Mouse (Mus musculus): ENCODE data around the gene Syde2. TPM values are rescaled to one million over a fixed set of nuclear protein-coding genes. Genes with fewer than 3 reads are reported as not detected.

Gene Syde2
- polyA plus RNA-seq, 1 experiment from 2014 or later: 1.3 TPM

DNA sequence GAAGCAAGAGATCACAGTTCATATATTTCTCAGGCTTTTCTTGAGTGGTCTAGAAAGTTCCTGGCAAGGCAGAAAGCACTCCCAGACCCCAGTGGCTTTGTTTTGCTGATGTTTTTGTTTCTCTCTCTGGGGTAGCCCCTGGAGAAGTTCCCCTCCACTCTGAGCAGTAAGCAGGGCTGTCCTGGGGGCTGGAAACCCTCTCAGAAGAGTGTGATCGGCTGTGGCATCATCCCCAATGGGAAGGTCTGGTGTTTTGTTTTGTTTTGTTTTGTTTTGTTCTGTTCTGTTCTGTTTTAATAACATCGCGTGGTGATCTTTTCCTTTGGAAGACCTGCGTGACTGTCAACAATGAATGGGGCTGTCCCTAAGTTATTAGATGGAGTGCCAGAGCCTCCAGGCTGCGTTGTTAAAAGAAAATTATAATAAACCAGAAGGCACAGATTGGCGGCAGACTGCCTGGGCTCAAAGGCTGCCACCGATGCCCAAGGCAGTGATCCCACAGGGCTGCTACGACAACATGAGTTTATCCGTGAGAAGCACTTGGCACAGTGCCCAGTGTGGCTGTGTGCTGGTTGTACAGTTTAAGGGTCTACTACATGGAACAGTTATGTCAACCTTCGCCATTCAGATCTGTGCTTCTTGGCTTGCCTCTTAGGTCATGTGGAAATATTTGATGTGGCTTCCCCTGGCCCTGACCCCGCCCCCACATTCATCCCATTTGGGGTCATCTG, 63.8 kb downstream of the Syde2 start:
- Histone ChIP-seq H3K36me3 (no peaks in the 10 kb centered on the region), H3K4me3 (no peak overlapping the region), H3K27ac (no peak overlapping the region), H3K9me3 (replicated peaks) (no peaks in the 10 kb centered on the region), H3K4me1 (peaks cover 9% of the 10 kb centered on the region), H3K27me3 (ENCODE audit: low read depth, poor library complexity, severe bottlenecking) (peaks cover 9% of the 10 kb centered on the region; the same call in 1 of the 2 replicates)
- WGBS: 86% methylated on average over 11 of the region's 11 CpGs
- DNase-seq (ENCODE audit: low spot score): no peak

GRCm38 (mm10) chr3:146053082-146053814, 65.6 kb downstream of the Syde2 start:
- no peak for DNase-seq (ENCODE audit: low spot score)
- H3K4me3 ChIP-seq: no peak overlapping the region
- 76% methylated on average over 6 of the region's 6 CpGs for WGBS
- H3K36me3 ChIP-seq: no peaks in the 10 kb centered on the region
- H3K27me3 ChIP-seq (ENCODE audit: low read depth, poor library complexity, severe bottlenecking): peaks cover 8% of the 10 kb centered on the region; the same call in 1 of the 2 replicates
- H3K9me3 ChIP-seq (replicated peaks): no peaks in the 10 kb centered on the region
- no peak overlapping the region for H3K27ac ChIP-seq
- no peaks in the 10 kb centered on the region for H3K4me1 ChIP-seq

DNA sequence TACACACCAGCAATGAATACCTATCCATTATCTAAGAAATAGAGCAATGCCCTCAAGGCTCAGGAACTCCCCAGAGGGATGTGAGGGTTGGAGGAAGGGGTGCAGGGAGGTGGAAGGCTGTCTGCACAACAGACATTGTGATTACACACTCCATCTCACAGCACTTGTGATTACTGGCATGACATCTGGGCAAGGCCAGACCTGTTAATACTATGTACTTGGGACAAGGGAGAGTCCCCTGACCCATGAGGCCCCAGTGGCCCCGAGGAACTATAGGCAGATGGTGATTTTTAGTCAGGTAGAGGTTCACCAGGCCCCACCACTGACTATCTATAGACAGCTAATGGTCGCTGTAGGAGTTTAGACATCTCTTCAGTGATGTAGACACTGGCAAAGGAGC, 66.2 kb downstream of the Syde2 start:
- 76% methylated on average over 2 of the region's 2 CpGs for WGBS
- DNase-seq (ENCODE audit: low spot score): no peak
- Histone ChIP-seq H3K4me3 (no peak overlapping the region), H3K9me3 (replicated peaks) (no peaks in the 10 kb centered on the region), H3K27me3 (ENCODE audit: low read depth, poor library complexity, severe bottlenecking) (peaks cover 4% of the 10 kb centered on the region; the same call in 1 of the 2 replicates), H3K27ac (no peak overlapping the region), H3K36me3 (no peaks in the 10 kb centered on the region), H3K4me1 (no peaks in the 10 kb centered on the region)

GRCm38 (mm10) chr3:146057131-146057530, 69.5 kb downstream of the Syde2 start:
- Histone ChIP-seq H3K36me3 (no peaks in the 10 kb centered on the region), H3K4me3 (no peak overlapping the region), H3K9me3 (replicated peaks) (no peaks in the 10 kb centered on the region), H3K27me3 (ENCODE audit: low read depth, poor library complexity, severe bottlenecking) (peaks cover 4% of the 10 kb centered on the region; the same call in 1 of the 2 replicates), H3K27ac (no peak overlapping the region), H3K4me1 (peaks cover 12% of the 10 kb centered on the region)
- WGBS: 79% methylated on average over 7 of the region's 7 CpGs
- DNase-seq (ENCODE audit: low spot score): no peak

DNA sequence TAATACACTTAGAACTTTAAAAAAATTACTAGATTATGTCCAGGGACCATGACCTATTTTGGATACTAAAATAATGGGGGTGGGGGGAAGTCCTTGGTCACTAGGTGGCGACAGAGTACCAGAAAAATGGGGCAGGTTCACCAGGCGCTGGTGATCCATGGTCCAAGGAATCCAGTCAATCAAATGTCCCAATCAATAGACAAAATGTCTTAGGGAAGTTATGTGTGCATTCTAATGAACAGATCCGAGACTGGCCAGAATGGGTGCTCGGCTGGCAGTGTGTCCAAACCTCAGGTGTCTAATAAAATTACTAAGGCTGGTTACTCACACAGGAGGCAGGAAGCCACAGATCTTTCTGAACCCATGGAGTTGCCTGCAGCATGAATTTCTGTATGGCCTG, 70.6 kb downstream of the Syde2 start:
- Histone ChIP-seq H3K27ac (no peak overlapping the region), H3K4me3 (no peak overlapping the region), H3K9me3 (replicated peaks) (no peaks in the 10 kb centered on the region), H3K36me3 (no peaks in the 10 kb centered on the region), H3K4me1 (peaks cover 12% of the 10 kb centered on the region), H3K27me3 (ENCODE audit: low read depth, poor library complexity, severe bottlenecking) (peaks cover 4% of the 10 kb centered on the region; the same call in 1 of the 2 replicates)
- peak; percentile 71 for DNase-seq (ENCODE audit: low spot score)
- 22% methylated on average over 4 of the region's 4 CpGs for whole genome bisulfite sequencing

- Histone ChIP-seq H3K27ac (no peak overlapping the region), H3K27me3 (ENCODE audit: low read depth, poor library complexity, severe bottlenecking) (peaks cover 4% of the 10 kb centered on the region; the same call in 1 of the 2 replicates), H3K36me3 (no peaks in the 10 kb centered on the region), H3K4me1 (peaks cover 12% of the 10 kb centered on the region), H3K4me3 (no peak overlapping the region), H3K9me3 (replicated peaks) (no peaks in the 10 kb centered on the region)
- 76% methylated on average over 15 of the region's 15 CpGs for WGBS
- no peak for DNase-seq (ENCODE audit: low spot score)
Observed at GRCm38 (mm10) chr3:146059356-146059926, 71.8 kb downstream of the Syde2 start.

GRCm38 (mm10) chr3:146063146-146063545, 75.5 kb downstream of the Syde2 start:
- no peak overlapping the region for H3K4me3 ChIP-seq
- H3K36me3 ChIP-seq: no peaks in the 10 kb centered on the region
- no peaks in the 10 kb centered on the region for H3K27me3 ChIP-seq (ENCODE audit: low read depth, poor library complexity, severe bottlenecking)
- DNase-seq (ENCODE audit: low spot score): no peak
- peaks cover 12% of the 10 kb centered on the region for H3K4me1 ChIP-seq
- H3K9me3 ChIP-seq (replicated peaks): no peaks in the 10 kb centered on the region
- H3K27ac ChIP-seq: no peak overlapping the region
- WGBS: 80% methylated on average over 11 of the region's 11 CpGs

DNA sequence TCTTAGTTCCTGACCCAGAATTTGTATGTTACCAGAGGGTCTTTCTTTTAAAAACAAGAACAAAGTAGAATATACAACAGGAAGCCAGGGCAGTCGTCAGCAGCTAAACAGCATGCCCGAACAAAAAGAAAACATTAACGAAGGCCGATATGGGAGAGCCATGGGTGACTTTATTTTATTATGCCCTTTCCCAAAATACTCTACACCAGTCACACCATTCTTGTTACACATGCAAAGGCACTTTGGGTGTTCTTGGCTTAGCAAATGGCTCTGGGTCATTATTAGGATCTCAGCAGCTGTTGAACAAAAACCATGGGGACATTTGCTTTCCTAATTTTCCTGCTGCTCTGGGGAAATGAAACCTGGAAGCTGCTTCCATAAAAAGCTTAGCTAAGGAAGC, 81.6 kb downstream of the Syde2 start:
- peaks cover 7% of the 10 kb centered on the region; the same call in 1 of the 2 replicates for H3K4me1 ChIP-seq
- no peaks in the 10 kb centered on the region for H3K9me3 ChIP-seq (replicated peaks)
- H3K27me3 ChIP-seq (ENCODE audit: low read depth, poor library complexity, severe bottlenecking): no peaks in the 10 kb centered on the region
- DNase-seq (ENCODE audit: low spot score): no peak
- WGBS: 86% methylated on average over 4 of the region's 4 CpGs
- no peak overlapping the region for H3K27ac ChIP-seq
- H3K4me3 ChIP-seq: no peak overlapping the region
- H3K36me3 ChIP-seq: no peaks in the 10 kb centered on the region

Other genes with a start within 250 kb of the Syde2 start
- 13.7 and 14.2 TPM in 2 replicates for gene Ddah1, start 229.2 kb upstream of the Syde2 start, polyA plus RNA-seq (2016; fragmentation: Nextera tagmentation; extraction: Ambion mirVana)
- gene Bcl10, start 65.1 kb upstream of the Syde2 start, polyA plus RNA-seq (2016; fragmentation: Nextera tagmentation; extraction: Ambion mirVana): 44.0 and 45.5 TPM in 2 replicates
- 50.1 and 52.4 TPM in 2 replicates for gene 2410004B18Rik, start 49.9 kb upstream of the Syde2 start, polyA plus RNA-seq (2016; fragmentation: Nextera tagmentation; extraction: Ambion mirVana)
- gene Wdr63, start 120.3 kb downstream of the Syde2 start, polyA plus RNA-seq (2016; fragmentation: Nextera tagmentation; extraction: Ambion mirVana): not detected in 2 replicates
- 5.9 and 6.8 TPM in 2 replicates for gene Mcoln3, start 129.6 kb downstream of the Syde2 start, polyA plus RNA-seq (2016; fragmentation: Nextera tagmentation; extraction: Ambion mirVana)
- gene Mcoln2, start 162.0 kb downstream of the Syde2 start, polyA plus RNA-seq (2016; fragmentation: Nextera tagmentation; extraction: Ambion mirVana): 0.45 and 0.46 TPM in 2 replicates
- gene Lpar3, start 233.1 kb downstream of the Syde2 start, polyA plus RNA-seq (2016; fragmentation: Nextera tagmentation; extraction: Ambion mirVana): 0.45 and 0.48 TPM in 2 replicates